Mouse (Mus musculus) E14TG2a.4 (cell line): Measurements from ENCODE around the gene Gm128.

Experiments used
- CTCF ChIP-seq: conservative IDR thresholded peaks from 2 replicates; pipeline ENCODE4 v1.5.1; 2014; ENCODE audit warnings: low read length
- NANOG ChIP-seq: IDR thresholded peaks from 2 replicates; pipeline ENCODE4 v1.6.1; 2014; ENCODE audit warnings: borderline replicate concordance, low read length, mixed read lengths
- POU5F1 ChIP-seq: IDR thresholded peaks from 2 replicates; pipeline ENCODE4 v1.6.1; 2014; ENCODE audit warnings: low read length, borderline replicate concordance

DNA sequence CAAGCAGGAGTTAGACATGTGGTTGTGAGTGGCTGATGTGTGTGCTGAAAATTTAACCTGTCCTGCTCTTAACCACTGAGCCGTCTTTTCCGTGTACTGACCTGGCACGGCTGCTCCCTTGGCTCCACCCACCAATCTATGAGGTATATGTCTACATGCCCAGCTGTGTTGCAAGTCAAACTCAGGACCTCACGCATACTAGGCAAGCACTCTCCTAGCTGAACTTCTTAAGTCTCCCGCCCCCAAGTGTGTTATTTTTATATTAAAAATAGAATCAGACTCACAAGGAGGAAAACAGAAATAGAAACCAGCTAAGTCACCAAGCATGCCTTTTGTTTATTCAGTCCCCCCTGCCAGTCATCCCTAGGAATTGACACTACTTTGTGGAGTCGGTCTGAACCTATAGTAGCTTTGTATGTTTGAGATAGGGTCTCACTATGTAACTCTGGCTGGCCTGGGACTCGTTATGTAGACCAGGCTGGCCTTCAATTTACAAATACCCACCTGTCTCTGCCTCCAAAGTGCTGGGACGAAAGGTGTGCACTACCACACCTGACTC, 3.8 kb downstream of the Gm128 start:
- no peak for TF ChIP-seq CTCF
- TF ChIP-seq NANOG: no peak
- no peak for TF ChIP-seq POU5F1
